Mouse (Mus musculus): Measurements from ENCODE around the gene Vezf1.

GRCm38 (mm10) chr11:88046323-88046937 lies 21.6 kb upstream of the Vezf1 start:
- TF ChIP-seq POLR2A (IDR thresholded peaks at IDR 0.05; ENCODE audit: insufficient read depth, low read depth, low read length) (no peak), CTCF (IDR thresholded peaks at IDR 0.05; ENCODE audit: insufficient read depth, low read depth, low read length) (no peak)
